Mouse (Mus musculus) C2C12 (cell line): ENCODE data around the gene AA467197. TPM values are rescaled to one million over a fixed set of nuclear protein-coding genes. Genes with fewer than 3 reads are reported as not detected.

Source experiments
- H3K27me3 ChIP-seq: one replicate; pipeline ENCODE4 v1.6.1; 2011; ENCODE audit not compliant: control insufficient read depth, insufficient read depth, insufficient read length
- H3K36me3 ChIP-seq: one replicate; pipeline ENCODE4 v1.6.1; 2011; ENCODE audit not compliant: control insufficient read depth, insufficient read depth
- H3K4me3 ChIP-seq: one replicate; pipeline ENCODE4 v1.5.1; 2011; ENCODE audit warnings: mild to moderate bottlenecking, control low read depth; ENCODE audit not compliant: poor library complexity, insufficient read depth, severe bottlenecking
- H3K79me2 ChIP-seq: one replicate; pipeline ENCODE4 v1.6.1; 2011; ENCODE audit not compliant: control insufficient read depth, insufficient read depth
- H3K79me3 ChIP-seq: one replicate; pipeline ENCODE4 v1.6.1; 2011; ENCODE audit warnings: low read depth, control low read depth
- H3ac ChIP-seq: one replicate; pipeline ENCODE3; 2011; ENCODE audit warnings: low read depth; ENCODE audit not compliant: control insufficient read depth, insufficient read length
- CEBPB ChIP-seq: IDR thresholded peaks from one replicate; pipeline ENCODE4 v1.6.1; 2011; ENCODE audit warnings: low read depth, mild to moderate bottlenecking, control low read depth, moderate library complexity
- CTCF ChIP-seq: IDR thresholded peaks from one replicate; pipeline ENCODE4 v1.5.1; 2011; ENCODE audit not compliant: control insufficient read depth, insufficient read depth, insufficient read length
- FOSL1 ChIP-seq: IDR thresholded peaks from one replicate; pipeline ENCODE4 v1.8.0; 2011; ENCODE audit warnings: mild to moderate bottlenecking, low read length; ENCODE audit not compliant: poor library complexity, insufficient read depth, severe bottlenecking
- MAX ChIP-seq: IDR thresholded peaks from one replicate; pipeline ENCODE4 v1.6.1; 2011; ENCODE audit warnings: mild to moderate bottlenecking, control low read depth
- MYOD1 ChIP-seq: IDR thresholded peaks from one replicate; pipeline ENCODE4 v1.6.1; 2011; ENCODE audit warnings: low read depth; ENCODE audit not compliant: control insufficient read depth, insufficient read length
- MYOG ChIP-seq: IDR thresholded peaks from one replicate; pipeline ENCODE4 v1.6.1; 2011; ENCODE audit not compliant: control insufficient read depth, insufficient read length; ENCODE audit errors: extremely low read depth
- USF1 ChIP-seq: IDR thresholded peaks from one replicate; pipeline ENCODE4 v1.6.1; 2011; ENCODE audit warnings: low read depth, mild to moderate bottlenecking, control low read depth, moderate library complexity
- polyA plus RNA-seq: library from polyadenylated mRNA; unstranded; fragments of >200 nt; fragmentation: generic; extraction: Trizol; gene quantifications from one replicate; pipeline ENCODE4 v1.2.1, GENCODE M21; 2012; ENCODE audit warnings: missing spikeins

Gene AA467197
- polyA plus RNA-seq, 1 experiment: 0.32 TPM

GRCm38 (mm10) chr2:122629871-122630270 is 6.9 kb upstream of the AA467197 start:
- H3K79me3 ChIP-seq: peaks cover 18% of the 10 kb centered on the region
- TF ChIP-seq MYOG (no peak), FOSL1 (no peak), USF1 (no peak), MAX (no peak), CEBPB (no peak), CTCF (no peak), MYOD1 (no peak)
- H3K36me3 ChIP-seq: peaks cover 23% of the 10 kb centered on the region
- H3K27me3 ChIP-seq: peaks cover 6% of the 10 kb centered on the region
- H3K79me2 ChIP-seq: peaks cover 23% of the 10 kb centered on the region
- H3ac ChIP-seq: no peak overlapping the region
- H3K4me3 ChIP-seq: no peak overlapping the region

GRCm38 (mm10) chr2:122630465-122631225 is 6.1 kb upstream of the AA467197 start:
- Histone ChIP-seq H3K27me3 (peaks cover 6% of the 10 kb centered on the region), H3K79me2 (peaks cover 23% of the 10 kb centered on the region), H3K36me3 (peaks cover 23% of the 10 kb centered on the region), H3ac (peak overlapping the region; percentile 80), H3K4me3 (peak overlapping the region; percentile 87), H3K79me3 (peaks cover 18% of the 10 kb centered on the region)
- TF ChIP-seq MYOG: no peak
- TF ChIP-seq MAX: peak; percentile 80
- TF ChIP-seq USF1: peak; percentile 9

- Histone ChIP-seq H3K4me3 (peak overlapping the region; percentile 87), H3K27me3 (no peaks in the 10 kb centered on the region), H3K36me3 (peaks cover 23% of the 10 kb centered on the region), H3K79me2 (peaks cover 23% of the 10 kb centered on the region), H3ac (peak overlapping the region; percentile 80), H3K79me3 (peaks cover 18% of the 10 kb centered on the region)
- TF ChIP-seq MYOD1: no peak
- no peak for TF ChIP-seq MYOG
Observed at GRCm38 (mm10) chr2:122631226-122631801, 5.5 kb upstream of the AA467197 start.

GRCm38 (mm10) chr2:122637526-122637997 is 776 bp downstream of the AA467197 start:
- TF ChIP-seq CTCF (peak; percentile 91), MAX (no peak), CEBPB (no peak), FOSL1 (no peak)
- H3K79me2 ChIP-seq: peaks cover 2% of the 10 kb centered on the region
- H3K4me3 ChIP-seq: no peak overlapping the region
- no peaks in the 10 kb centered on the region for H3K27me3 ChIP-seq
- no peak overlapping the region for H3ac ChIP-seq
- peaks cover under 1% of the 10 kb centered on the region for H3K79me3 ChIP-seq
- peaks cover 19% of the 10 kb centered on the region for H3K36me3 ChIP-seq

- no peaks in the 10 kb centered on the region for H3K79me3 ChIP-seq
- no peak for TF ChIP-seq MYOG
- no peak for TF ChIP-seq USF1
- TF ChIP-seq MAX: no peak
- TF ChIP-seq CEBPB: no peak
- TF ChIP-seq CTCF: no peak
- no peak for TF ChIP-seq MYOD1
- no peak for TF ChIP-seq FOSL1
- H3K4me3 ChIP-seq: no peak overlapping the region
- peaks cover 14% of the 10 kb centered on the region for H3K36me3 ChIP-seq
- H3K27me3 ChIP-seq: no peaks in the 10 kb centered on the region
- H3K79me2 ChIP-seq: no peaks in the 10 kb centered on the region
- H3ac ChIP-seq: no peak overlapping the region
Observed at GRCm38 (mm10) chr2:122638029-122638428, 1.2 kb downstream of the AA467197 start.

- no peaks in the 10 kb centered on the region for H3K79me3 ChIP-seq
- TF ChIP-seq FOSL1 (no peak), MAX (no peak), USF1 (no peak), MYOD1 (no peak), MYOG (no peak), CTCF (no peak), CEBPB (no peak)
- H3K4me3 ChIP-seq: no peak overlapping the region
- H3K36me3 ChIP-seq: peaks cover 8% of the 10 kb centered on the region
- no peaks in the 10 kb centered on the region for H3K27me3 ChIP-seq
- no peak overlapping the region for H3ac ChIP-seq
- H3K79me2 ChIP-seq: no peaks in the 10 kb centered on the region
Observed at GRCm38 (mm10) chr2:122638673-122639072, 1.9 kb downstream of the AA467197 start.
